Comparison of ENCODE assay signal across 17 mouse cellular contexts in the genomic region with DNA sequence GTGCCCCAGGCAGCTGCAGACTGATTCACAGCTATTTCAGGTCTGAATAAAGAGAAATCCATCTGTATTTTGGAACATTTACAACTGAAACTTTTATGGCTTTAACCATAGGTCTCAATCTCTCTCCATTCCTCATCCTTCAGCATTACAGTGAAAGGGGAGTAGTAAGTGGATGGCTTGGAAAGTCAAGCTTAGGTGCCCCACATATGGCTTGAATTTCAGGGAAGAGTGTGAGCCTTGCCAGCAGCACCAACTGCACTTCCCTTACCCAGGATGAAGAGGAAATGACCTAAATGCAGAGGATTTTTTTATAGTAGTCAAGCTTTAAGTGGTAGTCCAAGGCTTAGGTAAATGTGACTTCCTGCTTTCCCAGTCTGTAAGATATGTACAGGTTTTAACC.
"Had no signal": no experiment of that assay in that cellular context is flagged by ENCODE, and none has a peak within 500 bp of the region (broad histone marks: within the 10 kb centered on the region; RNA-seq: fewer than 3 reads in every experiment).

No protein-coding gene starts in this region.

- ATAC-seq: liver, postnatal 0 days; lung, postnatal 0 days; midbrain, embryonic 13.5 days; midbrain, embryonic 15.5 days had no signal

- H3K9ac ChIP-seq: liver, postnatal 0 days; lung, embryonic 15.5 days; midbrain, embryonic 13.5 days; midbrain, embryonic 15.5 days; neural tube, embryonic 12.5 days; stomach, embryonic 15.5 days had no signal

- H3K27ac ChIP-seq: lung, embryonic 15.5 days; macrophage; midbrain, embryonic 13.5 days; midbrain, embryonic 15.5 days; neural tube, embryonic 12.5 days; stomach, embryonic 15.5 days; stomach, postnatal 0 days had no signal

- H3K36me3 ChIP-seq: lung, embryonic 15.5 days; midbrain, embryonic 13.5 days; midbrain, embryonic 15.5 days; neural tube, embryonic 12.5 days; stomach, embryonic 15.5 days had no signal

- H3K9me3 ChIP-seq: lung, embryonic 15.5 days; megakaryocyte, embryonic 14.5 days; midbrain, embryonic 13.5 days; midbrain, embryonic 15.5 days; neural tube, embryonic 12.5 days; stomach, embryonic 15.5 days had no signal

- H3K27me3 ChIP-seq: lung, embryonic 15.5 days; megakaryocyte, embryonic 14.5 days; midbrain, embryonic 13.5 days; midbrain, embryonic 15.5 days; neural tube, embryonic 12.5 days; stomach, embryonic 15.5 days had no signal

- H3K4me2 ChIP-seq: lung, embryonic 15.5 days; midbrain, embryonic 13.5 days; midbrain, embryonic 15.5 days; neural tube, embryonic 12.5 days; stomach, embryonic 15.5 days had no signal

- DNase-seq: liver, postnatal 0 days; lung, adult 2 months; lung, postnatal 14 days; lung, postnatal 36 days; right cerebral cortex, postnatal 14 days; thymus, adult 2 months; thymus, postnatal 25 days; thymus, postnatal 4 days had no signal

- H3K4me1 ChIP-seq: lung, embryonic 15.5 days; megakaryocyte, embryonic 14.5 days; midbrain, embryonic 13.5 days; midbrain, embryonic 15.5 days; neural tube, embryonic 12.5 days; stomach, embryonic 15.5 days had no signal

- H3K4me3 ChIP-seq: lung, embryonic 15.5 days; megakaryocyte, embryonic 14.5 days; midbrain, embryonic 13.5 days; midbrain, embryonic 15.5 days; neural tube, embryonic 12.5 days; stomach, embryonic 15.5 days had no signal
